Comparison of ENCODE assay signal across 25 mouse cellular contexts in the genomic region with DNA sequence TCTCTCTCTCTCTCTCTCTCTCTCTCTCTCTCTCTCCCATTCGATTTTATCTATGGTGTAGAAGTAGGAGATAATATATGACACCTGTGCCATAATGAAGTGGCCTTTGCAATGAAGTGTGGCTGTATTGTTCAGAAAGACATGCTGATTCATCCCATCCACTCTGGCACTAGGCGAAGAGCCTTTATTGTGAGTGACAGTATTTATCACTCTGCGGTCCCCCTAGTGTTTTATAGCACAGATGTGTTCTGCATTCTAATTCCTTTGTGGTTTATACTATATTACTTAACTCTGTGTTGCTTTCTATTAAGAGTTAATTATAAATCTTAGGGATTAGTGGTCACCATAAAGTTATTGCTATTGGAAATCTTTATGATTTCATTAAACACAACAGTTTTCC.
"Had no signal": no experiment of that assay in that cellular context is flagged by ENCODE, and none has a peak within 500 bp of the region (broad histone marks: within the 10 kb centered on the region; RNA-seq: fewer than 3 reads in every experiment).

No protein-coding gene starts in this region.

- H3K4me3 ChIP-seq: gastrocnemius, adult 2 months; heart, embryonic 10.5 days; heart, embryonic 12.5 days; hindbrain, embryonic 10.5 days; hindbrain, embryonic 12.5 days; intestine, embryonic 15.5 days; layer of hippocampus, adult 2 months; left cerebral cortex, adult 2 months; limb, embryonic 13.5 days had no signal

- H3K9me3 ChIP-seq: heart, embryonic 10.5 days; heart, embryonic 12.5 days; hindbrain, embryonic 10.5 days; hindbrain, embryonic 12.5 days; intestine, embryonic 15.5 days; limb, embryonic 13.5 days had no signal

- H3K36me3 ChIP-seq: heart, embryonic 10.5 days; heart, embryonic 12.5 days; hindbrain, embryonic 10.5 days; hindbrain, embryonic 12.5 days; intestine, embryonic 15.5 days; limb, embryonic 13.5 days had no signal

- H3K4me1 ChIP-seq: heart, embryonic 12.5 days; hindbrain, embryonic 10.5 days; hindbrain, embryonic 12.5 days; intestine, embryonic 15.5 days; limb, embryonic 13.5 days had no signal

- H3K4me2 ChIP-seq: heart, embryonic 12.5 days; hindbrain, embryonic 12.5 days; hindbrain, embryonic 14.5 days; intestine, embryonic 15.5 days; limb, embryonic 13.5 days; liver, embryonic 11.5 days had no signal

- ATAC-seq: hindbrain, embryonic 16.5 days; inflammation-experienced regulatory T-cells, adult 6 months; intestine, embryonic 15.5 days; intestine, postnatal 0 days had no signal

- H3K27me3 ChIP-seq: heart, embryonic 12.5 days; hindbrain, embryonic 12.5 days; intestine, embryonic 15.5 days; limb, embryonic 13.5 days had no signal

- H3K27ac ChIP-seq: gastrocnemius, adult 2 months; heart, embryonic 10.5 days; hindbrain, embryonic 10.5 days; hindbrain, embryonic 12.5 days; hindbrain, embryonic 14.5 days; intestine, embryonic 15.5 days; layer of hippocampus, adult 2 months; left cerebral cortex, adult 2 months; limb, embryonic 13.5 days had no signal

- H3K9ac ChIP-seq: heart, embryonic 12.5 days; hindbrain, embryonic 12.5 days; hindbrain, embryonic 14.5 days; intestine, embryonic 15.5 days; limb, embryonic 13.5 days had no signal

- DNase-seq: gastrocnemius, adult 2 months; gastrocnemius, postnatal 10 days; gastrocnemius, postnatal 25 days; heart, adult 18-20 months; heart, postnatal 10 days; heart, postnatal 4 days; kidney, adult 18-20 months; kidney, adult 8-10 months; kidney, postnatal 10 days; kidney, postnatal 25 days; kidney, postnatal 4 days; liver had no signal
